Mouse (Mus musculus): ENCODE results near the gene Csk. TPM values are rescaled to one million over a fixed set of nuclear protein-coding genes. Genes with fewer than 3 reads are reported as not detected.
A peak's percentile ranks its signal among the peaks of the same experiment; 100 is the strongest.

The Csk gene
- total and polyA plus RNA-seq, 3 experiments = 213 to 338 TPM; not detected in 1

DNA sequence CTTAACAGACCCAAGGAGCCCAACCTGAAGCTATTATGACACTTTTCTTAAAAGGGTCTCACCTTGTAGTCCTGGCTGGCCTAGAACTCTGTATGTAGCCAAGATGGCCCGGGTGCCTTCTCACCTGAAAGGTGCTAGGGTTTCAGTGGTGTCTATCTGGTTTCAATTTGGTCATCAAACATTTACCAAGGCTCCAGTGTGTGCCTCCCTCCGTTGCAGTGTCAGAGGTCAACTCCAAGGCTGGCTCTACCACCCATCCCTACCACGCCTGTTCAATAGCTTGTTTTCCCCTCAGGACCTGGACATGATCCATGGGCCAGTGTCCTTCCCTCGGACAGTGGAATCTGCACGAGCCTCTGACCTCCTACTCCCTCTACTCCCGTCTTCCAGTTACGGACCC, 29.1 kb downstream of the Csk start:
- no peak for DNase-seq (ENCODE audit: low read depth, low spot score)
- TF ChIP-seq GATA1 (IDR thresholded peaks at IDR 0.05; ENCODE audit: low read depth, low read length) (no peak), POLR2AphosphoS2 (IDR thresholded peaks at IDR 0.05; ENCODE audit: low read length) (peak; percentile 77)
- Histone ChIP-seq H3K27me3 (ENCODE audit: control insufficient read depth in 1 of 2, insufficient read depth in 2 of 2, low read length in 2 of 2) (no peaks in the 10 kb centered on the region), H3K9me3 (replicated peaks; ENCODE audit: insufficient read depth, low read length) (no peaks in the 10 kb centered on the region), H3K4me3 (ENCODE audit: control insufficient read depth in 1 of 2, insufficient read depth in 1 of 2, low read depth in 2 of 2, low read length in 2 of 2) (no peak overlapping the region), H3K27ac (ENCODE audit: control insufficient read depth, low read depth, low read length) (no peak overlapping the region), H3K4me1 (ENCODE audit: control insufficient read depth in 1 of 2, insufficient read depth in 2 of 2, low read length in 2 of 2) (0 out of 4 replicates have a peak, but pooled peaks cover 0 to 3% of the 10 kb centered on the region in 2 experiments), H3K79me2 (ENCODE audit: control insufficient read depth, insufficient read depth, low read length, poor library complexity) (no peaks in the 10 kb centered on the region), H3K36me3 (ENCODE audit: control insufficient read depth in 1 of 2, insufficient read depth in 2 of 2, low read length in 2 of 2) (peaks cover 0 to 2% of the 10 kb centered on the region in 2 experiments; a peak in 1 of 4 replicates), H3K9ac (ENCODE audit: control insufficient read depth, low read depth, low read length, poor library complexity, severe bottlenecking) (no peak overlapping the region)

DNA sequence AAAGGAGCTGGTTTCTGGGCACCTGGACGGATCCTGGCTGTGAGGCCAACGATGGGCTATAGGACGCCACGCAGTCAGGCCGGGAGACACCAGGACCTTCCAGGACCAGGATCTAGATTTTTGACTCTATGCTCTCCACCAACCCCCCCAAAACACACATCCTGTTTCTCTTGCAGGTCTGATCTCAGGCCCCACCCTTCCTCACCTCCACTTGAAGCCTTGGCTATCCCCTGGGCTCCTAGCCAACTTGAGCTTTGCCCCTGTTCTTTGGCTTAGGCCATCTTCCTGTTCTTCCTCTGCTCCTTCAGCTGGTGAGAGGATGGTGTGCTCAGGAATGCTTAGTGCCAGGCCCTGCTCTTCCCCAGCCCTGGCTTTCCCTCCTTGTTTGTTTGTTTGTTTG, 32.8 kb downstream of the Csk start, which contains the start of gene Lman1l:
Gene Lman1l (minus strand): TSS at position 101 of the 400 bp plus-strand sequence.
- TF ChIP-seq BHLHE40 (IDR thresholded peaks at IDR 0.05; ENCODE audit: borderline replicate concordance, low read depth, low read length) (no peak), MAX (IDR thresholded peaks at IDR 0.05; ENCODE audit: low read length) (no peak), TBP (IDR thresholded peaks at IDR 0.05; ENCODE audit: low read depth, low read length) (no peak), POLR2AphosphoS5 (IDR thresholded peaks at IDR 0.05; ENCODE audit: borderline replicate concordance, low read depth, low read length) (no peak), KAT2A (conservative IDR thresholded peaks at IDR 0.05; ENCODE audit: low read depth, low read length) (no peak), POLR2A (IDR thresholded peaks at IDR 0.05; ENCODE audit: control insufficient read depth in 1 of 2, insufficient read depth in 1 of 2, low read depth in 1 of 2, low read length in 2 of 2, poor library complexity in 1 of 2) (no peak), GABPA (IDR thresholded peaks at IDR 0.05; ENCODE audit: low read depth, low read length) (no peak), NRF1 (IDR thresholded peaks at IDR 0.05; ENCODE audit: insufficient read depth, low read depth, low read length, poor library complexity, severe bottlenecking) (no peak), UBTF (IDR thresholded peaks at IDR 0.05; ENCODE audit: borderline replicate concordance, insufficient read depth, low read depth, low read length) (no peak), MEF2A (IDR thresholded peaks at IDR 0.05; ENCODE audit: extremely low read depth, insufficient replicate concordance, low read depth, low read length, poor library complexity, severe bottlenecking) (no peak), TAL1 (IDR thresholded peaks at IDR 0.05; ENCODE audit: low read length) (no peak)
- no peaks in the 10 kb centered on the region for H3K36me3 ChIP-seq (ENCODE audit: control insufficient read depth in 1 of 2, insufficient read depth in 2 of 2, low read length in 2 of 2)
- no peak within 1 kb of the TSS for H3K9ac ChIP-seq (ENCODE audit: control insufficient read depth, low read depth, low read length, poor library complexity, severe bottlenecking)
- no peak for DNase-seq (ENCODE audit: low read depth, low spot score)
- H3K27ac ChIP-seq (ENCODE audit: control insufficient read depth, low read depth, low read length) = no peak within 1 kb of the TSS
- H3K4me3 ChIP-seq (ENCODE audit: control insufficient read depth in 1 of 2, insufficient read depth in 1 of 2, low read depth in 2 of 2, low read length in 2 of 2) = no peak within 1 kb of the TSS
- H3K4me1 ChIP-seq (ENCODE audit: control insufficient read depth in 1 of 2, insufficient read depth in 2 of 2, low read length in 2 of 2) = peaks cover 0 to 7% of the 10 kb centered on the region in 2 experiments; a peak in 1 of 4 replicates
- H3K27me3 ChIP-seq (ENCODE audit: control insufficient read depth in 1 of 2, insufficient read depth in 2 of 2, low read length in 2 of 2) = no peaks in the 10 kb centered on the region
- H3K9me3 ChIP-seq (replicated peaks; ENCODE audit: insufficient read depth, low read length) = no peaks in the 10 kb centered on the region
- no peaks in the 10 kb centered on the region for H3K79me2 ChIP-seq (ENCODE audit: control insufficient read depth, insufficient read depth, low read length, poor library complexity)

DNA sequence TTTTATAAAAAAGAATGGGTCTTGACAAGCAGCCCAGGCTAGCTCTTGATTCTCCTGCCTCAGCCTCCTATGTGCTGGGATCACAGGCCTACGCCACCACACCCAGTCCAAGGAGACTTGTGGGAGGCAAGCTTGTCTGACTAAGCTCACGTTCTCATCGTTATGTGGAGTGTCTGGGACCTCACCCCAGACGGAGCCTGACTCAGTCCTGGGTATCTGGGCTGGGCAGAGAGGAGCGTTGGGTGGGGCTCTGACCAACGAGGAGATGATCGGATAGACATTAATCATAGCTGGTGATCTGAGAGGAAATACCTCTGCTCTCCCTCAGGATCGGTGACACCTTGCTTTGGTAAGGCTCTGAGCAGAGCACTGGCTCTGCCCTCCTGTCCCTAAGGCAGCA, 34.6 kb downstream of the Csk start:
- Histone ChIP-seq H3K36me3 (ENCODE audit: control insufficient read depth in 1 of 2, insufficient read depth in 2 of 2, low read length in 2 of 2) (no peaks in the 10 kb centered on the region), H3K27me3 (ENCODE audit: control insufficient read depth in 1 of 2, insufficient read depth in 2 of 2, low read length in 2 of 2) (no peaks in the 10 kb centered on the region), H3K79me2 (ENCODE audit: control insufficient read depth, insufficient read depth, low read length, poor library complexity) (no peaks in the 10 kb centered on the region), H3K9ac (ENCODE audit: control insufficient read depth, low read depth, low read length, poor library complexity, severe bottlenecking) (no peak overlapping the region), H3K27ac (ENCODE audit: control insufficient read depth, low read depth, low read length) (no peak overlapping the region), H3K9me3 (replicated peaks; ENCODE audit: insufficient read depth, low read length) (no peaks in the 10 kb centered on the region), H3K4me1 (ENCODE audit: control insufficient read depth in 1 of 2, insufficient read depth in 2 of 2, low read length in 2 of 2) (peaks cover 0 to 7% of the 10 kb centered on the region in 2 experiments; a peak in 1 of 4 replicates), H3K4me3 (ENCODE audit: control insufficient read depth in 1 of 2, insufficient read depth in 1 of 2, low read depth in 2 of 2, low read length in 2 of 2) (no peak overlapping the region)
- DNase-seq (ENCODE audit: low read depth, low spot score) = no peak
- TF ChIP-seq ETS1 (IDR thresholded peaks at IDR 0.05; ENCODE audit: low read depth, low read length) = no peak
- no peak for TF ChIP-seq TBP (IDR thresholded peaks at IDR 0.05; ENCODE audit: low read depth, low read length)
- TF ChIP-seq E2F4 (IDR thresholded peaks at IDR 0.05; ENCODE audit: borderline replicate concordance, low read depth, low read length) = no peak
- no peak for TF ChIP-seq MAZ (IDR thresholded peaks at IDR 0.05; ENCODE audit: low read depth, low read length)
- TF ChIP-seq CHD1 (IDR thresholded peaks at IDR 0.05; ENCODE audit: low read depth, low read length) = no peak
- no peak for TF ChIP-seq CHD2 (IDR thresholded peaks at IDR 0.05; ENCODE audit: low read length)
- no peak for TF ChIP-seq MEF2A (IDR thresholded peaks at IDR 0.05; ENCODE audit: extremely low read depth, insufficient replicate concordance, low read depth, low read length, poor library complexity, severe bottlenecking)
- no peak for TF ChIP-seq ZNF384 (IDR thresholded peaks at IDR 0.05; ENCODE audit: low read depth, low read length)
- TF ChIP-seq ZMIZ1 (IDR thresholded peaks at IDR 0.05; ENCODE audit: low read depth, low read length) = no peak
- no peak for TF ChIP-seq KAT2A (conservative IDR thresholded peaks at IDR 0.05; ENCODE audit: low read depth, low read length)
- TF ChIP-seq GABPA (IDR thresholded peaks at IDR 0.05; ENCODE audit: low read depth, low read length) = no peak
- TF ChIP-seq ZC3H11A (IDR thresholded peaks at IDR 0.05; ENCODE audit: low read depth, low read length) = no peak
- no peak for TF ChIP-seq NRF1 (IDR thresholded peaks at IDR 0.05; ENCODE audit: insufficient read depth, low read depth, low read length, poor library complexity, severe bottlenecking)
- no peak for TF ChIP-seq ZKSCAN1 (IDR thresholded peaks at IDR 0.05; ENCODE audit: low read depth, low read length)
- no peak for TF ChIP-seq SIN3A (IDR thresholded peaks at IDR 0.05; ENCODE audit: low read length)
- TF ChIP-seq ELF1 (IDR thresholded peaks at IDR 0.05; ENCODE audit: low read depth, low read length) = no peak

Measured in MEL (cell line).